Mouse (Mus musculus) liver, postnatal 0 days (tissue): ENCODE results near the gene Myl7. TPM values are rescaled to one million over a fixed set of nuclear protein-coding genes. Genes with fewer than 3 reads are reported as not detected.

Experiments used
- ATAC-seq: fragments of 200-750 bp; cut with Nextera tagmentation; 2 replicates; pipeline ENCODE4 v1.8.0; 2017; ENCODE audit warnings: mild to moderate bottlenecking, moderate library complexity
- DNase-seq: peaks from one replicate; pipeline ENCODE4 v3.0.0-alpha.2; 2016
- H3K27ac ChIP-seq: fragments of 300-500 bp; sonication (generic); 2 replicates; pipeline ENCODE4 v1.5.1; 2014; ENCODE audit warnings: antibody characterized with exemption, moderate library complexity, mild to moderate bottlenecking, low read depth
- H3K27me3 ChIP-seq: fragments of 300-500 bp; sonication (generic); 2 replicates; pipeline ENCODE4 v1.6.1; 2014; ENCODE audit warnings: low read length, control low read depth, mixed read lengths; ENCODE audit not compliant: insufficient read depth
- H3K36me3 ChIP-seq: fragments of 300-500 bp; sonication (generic); replicated peaks from 2 replicates; pipeline ENCODE4 v1.6.1; 2014; ENCODE audit warnings: mild to moderate bottlenecking, control low read depth, low read length, moderate library complexity, mixed read lengths; ENCODE audit not compliant: insufficient read depth
- H3K4me1 ChIP-seq: fragments of 300-500 bp; sonication (generic); 2 replicates; pipeline ENCODE4 v1.6.1; 2014; ENCODE audit warnings: antibody characterized with exemption, mild to moderate bottlenecking, control low read depth; ENCODE audit not compliant: insufficient read depth
- H3K4me2 ChIP-seq: fragments of 300-500 bp; sonication (generic); 2 replicates; pipeline ENCODE4 v1.6.1; 2014; ENCODE audit warnings: low read depth, mild to moderate bottlenecking, low read length, moderate library complexity, mixed read lengths
- H3K4me3 ChIP-seq: fragments of 300-500 bp; sonication (generic); 2 replicates; pipeline ENCODE4 v1.5.1; 2014; ENCODE audit warnings: low read depth, low read length
- H3K9ac ChIP-seq: fragments of 300-500 bp; sonication (generic); replicated peaks from 2 replicates; pipeline ENCODE4 v1.6.1; 2014; ENCODE audit warnings: mild to moderate bottlenecking, moderate library complexity
- H3K9me3 ChIP-seq: fragments of 300-500 bp; sonication (generic); 2 replicates; pipeline ENCODE4 v1.6.1; 2016; ENCODE audit warnings: mild to moderate bottlenecking, control low read depth, low read length, mixed read lengths
- CTCF ChIP-seq: sonication (generic); IDR thresholded peaks from 2 replicates; pipeline ENCODE4 v1.5.1; 2016; ENCODE audit warnings: antibody characterized with exemption, low read depth
- EP300 ChIP-seq: IDR thresholded peaks from 2 replicates; pipeline ENCODE4 v1.6.1; 2016; ENCODE audit warnings: antibody characterized with exemption, low read depth, mild to moderate bottlenecking
- WGBS: fragments of 180-500 bp; shearing (Covaris S2); extraction: QIAGEN DNeasy Blood & Tissue Kit; methylation state at CpG from one replicate; pipeline ENCODE4 v1.1.7; 2014; ENCODE audit not compliant: insufficient replicate concordance; 5-methylcytosine and 5-hydroxymethylcytosine counted together
- polyA plus RNA-seq: library from polyadenylated mRNA; unstranded; fragments of >200 nt; fragmentation: Nextera tagmentation; extraction: Ambion mirVana; gene quantifications from 2 replicates; pipeline ENCODE4 v1.2.1, GENCODE M21; 2015

Myl7 gene
- polyA plus RNA-seq, 1 experiment from 2014 or later, result 2.6 TPM

- no peak overlapping the region for H3K27ac ChIP-seq
- no peak overlapping the region for H3K9ac ChIP-seq
- no peak overlapping the region for H3K4me2 ChIP-seq
- TF ChIP-seq EP300 (no peak), CTCF (no peak)
- H3K27me3 ChIP-seq, result no peaks in the 10 kb centered on the region
- H3K4me1 ChIP-seq, result no peaks in the 10 kb centered on the region; the same call in 1 of the 2 replicates
- H3K9me3 ChIP-seq, result no peaks in the 10 kb centered on the region
- no peaks in the 10 kb centered on the region for H3K36me3 ChIP-seq
- no peak overlapping the region for H3K4me3 ChIP-seq
- 50% methylated on average over 2 of the region's 2 CpGs for WGBS
- DNase-seq, result no peak
- no peak for ATAC-seq
Measured at GRCm38 (mm10) chr11:5849316-5849715, 49.3 kb downstream of the Myl7 start.

GRCm38 (mm10) chr11:5848741-5849140 lies 49.8 kb downstream of the Myl7 start:
- ATAC-seq, result no peak
- H3K4me1 ChIP-seq, result no peaks in the 10 kb centered on the region; the same call in 1 of the 2 replicates
- no peaks in the 10 kb centered on the region for H3K27me3 ChIP-seq
- no peak overlapping the region for H3K27ac ChIP-seq
- no peak overlapping the region for H3K4me2 ChIP-seq
- H3K9ac ChIP-seq, result no peak overlapping the region
- no peaks in the 10 kb centered on the region for H3K36me3 ChIP-seq
- TF ChIP-seq CTCF (no peak), EP300 (no peak)
- 70% methylated on average over 6 of the region's 6 CpGs for WGBS
- no peak for DNase-seq
- no peak overlapping the region for H3K4me3 ChIP-seq
- H3K9me3 ChIP-seq, result no peaks in the 10 kb centered on the region

- Histone ChIP-seq H3K36me3 (no peaks in the 10 kb centered on the region), H3K4me3 (no peak overlapping the region), H3K4me1 (no peaks in the 10 kb centered on the region; the same call in 1 of the 2 replicates), H3K27me3 (no peaks in the 10 kb centered on the region), H3K4me2 (no peak overlapping the region), H3K9ac (no peak overlapping the region), H3K27ac (0 out of 2 replicates have a peak overlapping the region, but pooled peaks have one; percentile 11), H3K9me3 (no peaks in the 10 kb centered on the region)
- WGBS, result 46% methylated on average over 7 of the region's 7 CpGs
- DNase-seq (no peak), ATAC-seq (no peak)
- TF ChIP-seq CTCF (no peak), EP300 (no peak)
Measured at GRCm38 (mm10) chr11:5846639-5847345, 51.8 kb downstream of the Myl7 start.

Other genes starting within 250 kb of the Myl7 start
- gene Mrps24, start 183.1 kb downstream of the Myl7 start, polyA plus RNA-seq, result 119 and 122 TPM in 2 replicates
- gene Urgcp, start 136.4 kb downstream of the Myl7 start, polyA plus RNA-seq, result 7.1 and 8.2 TPM in 2 replicates
- gene Dbnl, start 110.3 kb downstream of the Myl7 start, polyA plus RNA-seq, result 31.7 and 36.6 TPM in 2 replicates
- 1.1 and 16.6 TPM in 2 replicates for gene Pgam2, start 95.0 kb downstream of the Myl7 start, polyA plus RNA-seq
- gene Polm, start 60.8 kb downstream of the Myl7 start, polyA plus RNA-seq, result 2.1 and 2.3 TPM in 2 replicates
- 2.9 and 3.1 TPM in 2 replicates for gene Aebp1, start 36.8 kb downstream of the Myl7 start, polyA plus RNA-seq
- gene Pold2, start 20.5 kb downstream of the Myl7 start, polyA plus RNA-seq, result 24.0 and 27.0 TPM in 2 replicates
- 0.66 and 1.3 TPM in 2 replicates for gene Gck, start 51.3 kb upstream of the Myl7 start, polyA plus RNA-seq
- 15.1 and 16.6 TPM in 2 replicates for gene Ykt6, start 56.9 kb upstream of the Myl7 start, polyA plus RNA-seq
- 2.0 and 2.4 TPM in 2 replicates for gene Camk2b, start 167.6 kb upstream of the Myl7 start, polyA plus RNA-seq